Mouse (Mus musculus): ENCODE measurements around the gene Tmod1. TPM values are rescaled to one million over a fixed set of nuclear protein-coding genes. Genes with fewer than 3 reads are reported as not detected.

The Tmod1 gene
- polyA plus RNA-seq, 1 experiment from 2014 or later = 217 TPM

GRCm38 (mm10) chr4:46089524-46090125, 50.9 kb downstream of the Tmod1 start:
- Histone ChIP-seq H3K9me3 (replicated peaks; ENCODE audit: control insufficient read depth, low read length) (no peaks in the 10 kb centered on the region), H3K27ac (ENCODE audit: low read length) (no peak overlapping the region), H3K4me1 (ENCODE audit: control insufficient read depth, insufficient read depth, low read length) (peaks cover 20% of the 10 kb centered on the region), H3K4me3 (ENCODE audit: low read length) (no peak overlapping the region), H3K4me2 (ENCODE audit: low read depth, low read length) (no peak overlapping the region), H3K36me3 (ENCODE audit: control insufficient read depth, insufficient read depth) (peaks cover 28% of the 10 kb centered on the region), H3K27me3 (ENCODE audit: control insufficient read depth, insufficient read depth, low read length) (no peaks in the 10 kb centered on the region), H3K9ac (ENCODE audit: low read length) (no peak overlapping the region)
- WGBS = 92% methylated on average over 14 of the region's 14 CpGs
- ATAC-seq (replicated peaks; ENCODE audit: extremely low read depth, insufficient read depth, low FRiP score) = no peak

GRCm38 (mm10) chr4:46092429-46093076, 53.8 kb downstream of the Tmod1 start:
- H3K9ac ChIP-seq (ENCODE audit: low read length) = no peak overlapping the region
- H3K27me3 ChIP-seq (ENCODE audit: control insufficient read depth, insufficient read depth, low read length) = no peaks in the 10 kb centered on the region
- H3K27ac ChIP-seq (ENCODE audit: low read length) = no peak overlapping the region
- H3K4me3 ChIP-seq (ENCODE audit: low read length) = no peak overlapping the region
- H3K4me2 ChIP-seq (ENCODE audit: low read depth, low read length) = no peak overlapping the region
- ATAC-seq (replicated peaks; ENCODE audit: extremely low read depth, insufficient read depth, low FRiP score) = no peak
- H3K4me1 ChIP-seq (ENCODE audit: control insufficient read depth, insufficient read depth, low read length) = peaks cover 10% of the 10 kb centered on the region
- no peaks in the 10 kb centered on the region for H3K9me3 ChIP-seq (replicated peaks; ENCODE audit: control insufficient read depth, low read length)
- peaks cover 42% of the 10 kb centered on the region for H3K36me3 ChIP-seq (ENCODE audit: control insufficient read depth, insufficient read depth)
- WGBS = 76% methylated on average over 5 of the region's 5 CpGs

DNA sequence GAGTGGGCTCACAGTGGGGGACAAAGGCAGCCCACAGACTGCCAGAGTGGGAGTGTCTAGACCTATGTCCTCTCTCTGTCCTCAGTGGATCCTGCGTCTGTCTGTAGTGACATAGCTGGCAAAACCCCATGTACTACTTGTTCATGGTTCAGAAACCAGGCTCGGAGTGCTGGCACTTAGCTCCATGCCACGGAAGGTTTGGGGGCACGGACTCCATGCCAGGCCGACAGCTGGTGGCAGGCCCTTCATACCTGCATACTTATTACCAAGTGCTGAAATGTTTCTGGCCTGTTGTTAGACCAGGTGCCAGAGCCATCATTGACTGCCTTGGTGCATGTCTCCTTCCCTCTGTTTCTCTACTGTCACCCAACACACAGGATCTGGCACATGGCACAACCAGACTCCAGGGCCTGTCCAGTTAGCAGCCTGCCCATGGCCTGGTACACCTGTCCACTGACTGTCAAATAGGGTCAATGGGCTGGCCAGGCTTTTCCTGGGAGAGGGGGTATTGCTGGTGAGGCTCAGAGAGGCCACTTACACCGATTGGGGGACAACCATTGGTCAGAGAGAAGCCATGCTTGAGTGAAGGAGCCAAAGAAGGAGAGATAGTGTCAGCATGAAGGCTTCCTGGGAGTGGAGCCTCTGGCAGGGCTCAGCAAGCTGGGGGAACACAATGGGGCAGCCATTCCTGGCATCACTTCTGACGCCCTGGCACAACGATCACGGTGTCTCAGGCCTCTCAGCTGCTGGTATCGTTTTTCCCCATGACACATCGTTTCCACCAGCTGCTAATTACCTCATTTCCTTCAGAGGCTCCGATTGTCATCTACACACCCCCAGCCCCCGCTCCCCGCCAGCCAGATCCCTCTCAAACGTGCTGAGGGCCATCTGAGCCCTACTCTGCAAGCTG, 56.4 kb downstream of the Tmod1 start:
- no peak overlapping the region for H3K27ac ChIP-seq (ENCODE audit: low read length)
- WGBS = 59% methylated on average over 15 of the region's 15 CpGs
- no peak; the same call in 1 of the 2 replicates for ATAC-seq (replicated peaks; ENCODE audit: extremely low read depth, insufficient read depth, low FRiP score)
- no peak overlapping the region for H3K4me2 ChIP-seq (ENCODE audit: low read depth, low read length)
- H3K4me3 ChIP-seq (ENCODE audit: low read length) = no peak overlapping the region
- H3K9ac ChIP-seq (ENCODE audit: low read length) = no peak overlapping the region
- no peaks in the 10 kb centered on the region for H3K9me3 ChIP-seq (replicated peaks; ENCODE audit: control insufficient read depth, low read length)
- H3K27me3 ChIP-seq (ENCODE audit: control insufficient read depth, insufficient read depth, low read length) = no peaks in the 10 kb centered on the region
- H3K4me1 ChIP-seq (ENCODE audit: control insufficient read depth, insufficient read depth, low read length) = peaks cover 10% of the 10 kb centered on the region
- peaks cover 43% of the 10 kb centered on the region for H3K36me3 ChIP-seq (ENCODE audit: control insufficient read depth, insufficient read depth)

DNA sequence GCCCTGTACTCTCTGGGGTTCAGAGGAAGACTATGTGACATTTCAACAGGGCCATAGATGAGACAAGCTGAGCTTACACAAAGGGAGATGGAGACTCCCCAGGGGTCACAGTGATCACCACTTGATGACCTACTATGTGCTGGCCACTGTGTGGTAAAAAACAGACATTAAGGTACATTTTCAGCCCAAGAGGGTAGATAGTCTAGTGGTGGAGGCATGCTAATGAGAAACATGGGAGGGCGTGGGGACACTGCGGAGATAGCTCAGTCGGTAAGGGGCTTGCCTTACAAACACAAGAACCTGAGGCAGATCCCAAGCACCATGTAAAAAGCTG, 57.1 kb downstream of the Tmod1 start:
- 91% methylated on average over 3 of the region's 3 CpGs for WGBS
- ATAC-seq (replicated peaks; ENCODE audit: extremely low read depth, insufficient read depth, low FRiP score) = no peak
- Histone ChIP-seq H3K27me3 (ENCODE audit: control insufficient read depth, insufficient read depth, low read length) (no peaks in the 10 kb centered on the region), H3K27ac (ENCODE audit: low read length) (no peak overlapping the region), H3K4me2 (ENCODE audit: low read depth, low read length) (no peak overlapping the region), H3K4me3 (ENCODE audit: low read length) (no peak overlapping the region), H3K9ac (ENCODE audit: low read length) (no peak overlapping the region), H3K36me3 (ENCODE audit: control insufficient read depth, insufficient read depth) (peaks cover 43% of the 10 kb centered on the region), H3K4me1 (ENCODE audit: control insufficient read depth, insufficient read depth, low read length) (peaks cover 11% of the 10 kb centered on the region), H3K9me3 (replicated peaks; ENCODE audit: control insufficient read depth, low read length) (no peaks in the 10 kb centered on the region)

GRCm38 (mm10) chr4:46096546-46096945, 57.8 kb downstream of the Tmod1 start:
- H3K9me3 ChIP-seq (replicated peaks; ENCODE audit: control insufficient read depth, low read length) = no peaks in the 10 kb centered on the region
- no peak overlapping the region for H3K4me2 ChIP-seq (ENCODE audit: low read depth, low read length)
- peaks cover 39% of the 10 kb centered on the region for H3K36me3 ChIP-seq (ENCODE audit: control insufficient read depth, insufficient read depth)
- H3K27ac ChIP-seq (ENCODE audit: low read length) = no peak overlapping the region
- ATAC-seq (replicated peaks; ENCODE audit: extremely low read depth, insufficient read depth, low FRiP score) = no peak
- H3K27me3 ChIP-seq (ENCODE audit: control insufficient read depth, insufficient read depth, low read length) = no peaks in the 10 kb centered on the region
- peaks cover 19% of the 10 kb centered on the region for H3K4me1 ChIP-seq (ENCODE audit: control insufficient read depth, insufficient read depth, low read length)
- H3K9ac ChIP-seq (ENCODE audit: low read length) = no peak overlapping the region
- no peak overlapping the region for H3K4me3 ChIP-seq (ENCODE audit: low read length)
- WGBS = 90% methylated on average over 7 of the region's 7 CpGs

GRCm38 (mm10) chr4:46097591-46097990, 58.9 kb downstream of the Tmod1 start:
- Histone ChIP-seq H3K4me2 (ENCODE audit: low read depth, low read length) (no peak overlapping the region), H3K9ac (ENCODE audit: low read length) (no peak overlapping the region), H3K27ac (ENCODE audit: low read length) (no peak overlapping the region), H3K4me3 (ENCODE audit: low read length) (no peak overlapping the region), H3K36me3 (ENCODE audit: control insufficient read depth, insufficient read depth) (peaks cover 34% of the 10 kb centered on the region), H3K9me3 (replicated peaks; ENCODE audit: control insufficient read depth, low read length) (no peaks in the 10 kb centered on the region), H3K4me1 (ENCODE audit: control insufficient read depth, insufficient read depth, low read length) (peaks cover 20% of the 10 kb centered on the region), H3K27me3 (ENCODE audit: control insufficient read depth, insufficient read depth, low read length) (no peaks in the 10 kb centered on the region)
- WGBS = 83% methylated on average over 2 of the region's 2 CpGs
- no peak for ATAC-seq (replicated peaks; ENCODE audit: extremely low read depth, insufficient read depth, low FRiP score)

DNA sequence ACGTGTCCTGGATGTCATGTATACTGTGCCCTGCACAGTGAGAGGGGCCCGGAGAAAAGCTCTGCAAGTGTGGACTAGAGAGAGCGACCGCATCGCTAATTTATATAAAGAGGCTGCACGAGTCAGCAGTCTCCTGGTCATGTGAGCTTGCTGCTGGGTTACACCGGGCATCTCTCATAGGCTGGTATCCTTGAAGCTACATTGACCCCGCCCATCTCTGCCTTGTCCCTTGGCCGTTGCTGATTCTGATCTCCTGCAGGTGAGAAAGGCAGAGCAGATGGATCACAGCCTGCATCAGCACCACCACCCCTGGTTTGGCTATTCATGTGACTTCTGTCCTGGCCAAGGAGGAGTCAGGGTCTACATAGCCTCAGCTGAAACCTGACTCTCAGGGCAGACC, 60.4 kb downstream of the Tmod1 start:
- H3K36me3 ChIP-seq (ENCODE audit: control insufficient read depth, insufficient read depth) = peaks cover 25% of the 10 kb centered on the region; the same call in 1 of the 2 replicates

DNA sequence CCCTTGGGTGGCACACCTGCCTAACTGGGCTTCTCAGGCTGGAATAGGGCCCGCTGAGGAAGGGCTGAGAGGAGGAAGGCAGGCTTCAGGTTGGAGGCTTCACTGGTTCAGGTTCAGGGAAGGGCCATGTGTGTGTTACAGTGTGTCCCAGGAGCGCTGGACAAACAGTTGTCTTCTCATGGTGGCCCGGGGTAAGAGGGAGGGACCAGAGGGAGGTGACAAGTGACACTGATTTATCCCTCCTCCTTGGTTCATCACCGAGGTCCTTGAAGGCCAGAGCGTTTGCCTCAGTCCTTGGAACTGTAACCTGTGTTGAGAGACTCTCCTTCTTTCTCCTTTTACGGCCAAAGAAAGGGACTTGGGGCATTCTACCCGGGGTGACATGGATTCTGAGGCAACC, 61.8 kb downstream of the Tmod1 start:
- H3K36me3 ChIP-seq (ENCODE audit: control insufficient read depth, insufficient read depth) = peaks cover 20% of the 10 kb centered on the region; the same call in 1 of the 2 replicates
- 29% methylated on average over 7 of the region's 7 CpGs for WGBS
- no peak overlapping the region for H3K9ac ChIP-seq (ENCODE audit: low read length)
- no peak for ATAC-seq (replicated peaks; ENCODE audit: extremely low read depth, insufficient read depth, low FRiP score)
- H3K9me3 ChIP-seq (replicated peaks; ENCODE audit: control insufficient read depth, low read length) = no peaks in the 10 kb centered on the region
- H3K27me3 ChIP-seq (ENCODE audit: control insufficient read depth, insufficient read depth, low read length) = no peaks in the 10 kb centered on the region
- no peak overlapping the region; the same call in none of the 2 replicates for H3K27ac ChIP-seq (ENCODE audit: low read length)
- no peak overlapping the region for H3K4me2 ChIP-seq (ENCODE audit: low read depth, low read length)
- H3K4me1 ChIP-seq (ENCODE audit: control insufficient read depth, insufficient read depth, low read length) = peaks cover 16% of the 10 kb centered on the region
- H3K4me3 ChIP-seq (ENCODE audit: low read length) = no peak overlapping the region

More for the DNA sequence above, 60.4 kb downstream of the Tmod1 start:
- 73% methylated on average over 9 of the region's 9 CpGs for WGBS
- Histone ChIP-seq H3K27me3 (ENCODE audit: control insufficient read depth, insufficient read depth, low read length) (no peaks in the 10 kb centered on the region), H3K4me3 (ENCODE audit: low read length) (no peak overlapping the region), H3K4me1 (ENCODE audit: control insufficient read depth, insufficient read depth, low read length) (peaks cover 20% of the 10 kb centered on the region), H3K9me3 (replicated peaks; ENCODE audit: control insufficient read depth, low read length) (no peaks in the 10 kb centered on the region), H3K27ac (ENCODE audit: low read length) (no peak overlapping the region), H3K4me2 (ENCODE audit: low read depth, low read length) (no peak overlapping the region), H3K9ac (ENCODE audit: low read length) (no peak overlapping the region)
- ATAC-seq (replicated peaks; ENCODE audit: extremely low read depth, insufficient read depth, low FRiP score) = no peak

Data from heart, embryonic 16.5 days (tissue).